Mouse (Mus musculus): ENCODE measurements around the gene Mrpl24. TPM values are rescaled to one million over a fixed set of nuclear protein-coding genes. Genes with fewer than 3 reads are reported as not detected.

The Mrpl24 gene
- total and polyA plus RNA-seq, 3 experiments, result 123 to 176 (median 166) TPM

GRCm38 (mm10) chr3:87886004-87886365 lies 33.3 kb upstream of the Mrpl24 start:
- H3K4me2 ChIP-seq (ENCODE audit: insufficient read depth, low read depth, poor library complexity, severe bottlenecking), result peak overlapping the region; percentile 34; the same call in 1 of the 2 replicates
- H3K9ac ChIP-seq (ENCODE audit: insufficient read depth, low read depth), result peak overlapping the region; percentile 10; the same call in 1 of the 2 replicates
- no peak for DNase-seq (ENCODE audit: extremely low read depth)
- dilution Hi-C loops (cut with MboI; ENCODE audit: extremely low pct_ligation_motif_present, extremely low pct_unique_long_range_greater_than_20kb, low sequenced_read_pairs), result no loop called here
- H3K36me3 ChIP-seq (replicated peaks in 1 of 2; ENCODE audit: control insufficient read depth in 1 of 2, insufficient read depth in 1 of 2, low read length in 1 of 2), result peaks cover 5 to 16% of the 10 kb centered on the region in 2 experiments
- in situ Hi-C loops (cut with MboI; ENCODE audit: low pct_ligation_motif_present, low pct_unique_long_range_greater_than_20kb, low sequenced_read_pairs), result no loop called here
- H3K4me3 ChIP-seq (replicated peaks in 1 of 3; ENCODE audit: low read depth in 2 of 3, low read length in 2 of 3, poor library complexity in 1 of 3), result peak overlapping the region; percentile 86 to 95 (median 95)
- peaks cover 5% of the 10 kb centered on the region for H3K9me3 ChIP-seq (replicated peaks; ENCODE audit: low read length)
- no peaks in the 10 kb centered on the region for H3K27me3 ChIP-seq (replicated peaks)
- no peak overlapping the region for H3K27ac ChIP-seq (ENCODE audit: insufficient read depth, low read depth)
- TF ChIP-seq ZC3H11A (IDR thresholded peaks at IDR 0.05; ENCODE audit: low read depth, low read length), result no peak
- peak; percentile 24; the same call in 1 of the 2 replicates for TF ChIP-seq ZNF384 (IDR thresholded peaks at IDR 0.05; ENCODE audit: low read depth, low read length)
- TF ChIP-seq NRF1 (IDR thresholded peaks at IDR 0.05; ENCODE audit: low read depth, low read length), result no peak
- TF ChIP-seq NELFE (IDR thresholded peaks at IDR 0.05; ENCODE audit: low read depth, low read length), result 0 out of 2 replicates have a peak, but pooled peaks have one; percentile 11
- no peak for TF ChIP-seq RCOR1 (conservative IDR thresholded peaks at IDR 0.05; ENCODE audit: low read depth, low read length)
- peaks cover 34% of the 10 kb centered on the region for H3K79me2 ChIP-seq (replicated peaks; ENCODE audit: control insufficient read depth, extremely low read depth, insufficient read depth, poor library complexity, severe bottlenecking)
- peaks cover 10 to 26% of the 10 kb centered on the region in 2 experiments for H3K4me1 ChIP-seq (ENCODE audit: control insufficient read depth in 1 of 2, insufficient read depth in 2 of 2)

DNA sequence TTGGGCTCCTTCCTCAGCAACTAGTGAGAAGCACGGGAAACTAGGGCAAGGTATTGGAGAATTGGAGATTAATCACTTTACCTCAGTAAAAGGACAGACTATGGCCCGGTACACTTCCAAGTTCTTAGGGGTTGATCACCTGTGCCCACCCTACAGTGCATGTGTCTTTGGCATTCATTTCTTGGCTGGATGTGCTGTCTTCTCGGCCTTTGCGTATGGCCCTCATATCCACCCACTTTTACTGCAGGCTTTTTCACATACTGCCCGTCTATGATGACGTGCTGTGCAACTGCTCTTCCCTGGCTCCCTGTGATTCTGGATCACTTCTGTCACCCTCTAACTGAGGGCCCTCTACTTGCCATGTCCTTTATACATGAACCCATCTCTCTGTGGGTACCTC lies 32.9 kb upstream of the Mrpl24 start:
- TF ChIP-seq ZKSCAN1 (IDR thresholded peaks at IDR 0.05; ENCODE audit: borderline replicate concordance, low read depth, low read length) (no peak), USF1 (IDR thresholded peaks at IDR 0.05; ENCODE audit: low read depth, low read length) (no peak), EP300 (IDR thresholded peaks at IDR 0.05; ENCODE audit: low read length) (no peak), MXI1 (IDR thresholded peaks at IDR 0.05; ENCODE audit: low read depth, low read length) (no peak), POLR2AphosphoS2 (IDR thresholded peaks at IDR 0.05; ENCODE audit: low read depth, low read length) (no peak), JUN (IDR thresholded peaks at IDR 0.05; ENCODE audit: insufficient read depth, low read depth, low read length) (no peak), MEF2A (IDR thresholded peaks at IDR 0.05; ENCODE audit: borderline replicate concordance, low read depth, low read length) (no peak), ETS1 (conservative IDR thresholded peaks at IDR 0.05; ENCODE audit: low read depth, low read length) (no peak), BHLHE40 (IDR thresholded peaks at IDR 0.05; ENCODE audit: low read depth, low read length) (no peak), RCOR1 (conservative IDR thresholded peaks at IDR 0.05; ENCODE audit: low read depth, low read length) (no peak), GABPA (IDR thresholded peaks at IDR 0.05; ENCODE audit: insufficient replicate concordance, low read depth, low read length) (no peak), ZC3H11A (IDR thresholded peaks at IDR 0.05; ENCODE audit: low read depth, low read length) (no peak), ELF1 (IDR thresholded peaks at IDR 0.05; ENCODE audit: low read depth, low read length) (no peak), KAT2A (IDR thresholded peaks at IDR 0.05; ENCODE audit: insufficient replicate concordance, low read length) (no peak), MYC (IDR thresholded peaks at IDR 0.05; ENCODE audit: low read depth, low read length) (no peak), SMC3 (IDR thresholded peaks at IDR 0.05; ENCODE audit: low read depth, low read length) (no peak), SIN3A (IDR thresholded peaks at IDR 0.05; ENCODE audit: low read length) (no peak), CTCF (conservative IDR thresholded peaks at IDR 0.05 in 1 of 2, IDR thresholded peaks at IDR 0.05 in 1 of 2; ENCODE audit: low read depth in 2 of 2, low read length in 2 of 2) (no peak), NRF1 (IDR thresholded peaks at IDR 0.05; ENCODE audit: low read depth, low read length) (no peak)
- H3K9me3 ChIP-seq (replicated peaks; ENCODE audit: low read length), result peaks cover 5% of the 10 kb centered on the region
- peaks cover 5 to 12% of the 10 kb centered on the region in 2 experiments for H3K36me3 ChIP-seq (replicated peaks in 1 of 2; ENCODE audit: control insufficient read depth in 1 of 2, insufficient read depth in 1 of 2, low read length in 1 of 2)
- peak overlapping the region; percentile 10; the same call in 1 of the 2 replicates for H3K9ac ChIP-seq (ENCODE audit: insufficient read depth, low read depth)
- DNase-seq (ENCODE audit: extremely low read depth), result no peak
- in situ Hi-C loops (cut with MboI; ENCODE audit: low pct_ligation_motif_present, low pct_unique_long_range_greater_than_20kb, low sequenced_read_pairs), result no loop called here
- H3K27me3 ChIP-seq (replicated peaks), result no peaks in the 10 kb centered on the region
- peak overlapping the region in 2 of 3 experiments; percentile 95 for H3K4me3 ChIP-seq (replicated peaks in 1 of 3; ENCODE audit: low read depth in 2 of 3, low read length in 2 of 3, poor library complexity in 1 of 3)
- dilution Hi-C loops (cut with MboI; ENCODE audit: extremely low pct_ligation_motif_present, extremely low pct_unique_long_range_greater_than_20kb, low sequenced_read_pairs), result no loop called here
- no peak overlapping the region for H3K27ac ChIP-seq (ENCODE audit: insufficient read depth, low read depth)
- peaks cover 30% of the 10 kb centered on the region for H3K79me2 ChIP-seq (replicated peaks; ENCODE audit: control insufficient read depth, extremely low read depth, insufficient read depth, poor library complexity, severe bottlenecking)
- peak overlapping the region; percentile 34; the same call in 1 of the 2 replicates for H3K4me2 ChIP-seq (ENCODE audit: insufficient read depth, low read depth, poor library complexity, severe bottlenecking)
- peaks cover 10 to 26% of the 10 kb centered on the region in 2 experiments for H3K4me1 ChIP-seq (ENCODE audit: control insufficient read depth in 1 of 2, insufficient read depth in 2 of 2)
